Mouse (Mus musculus) splenic B cell, adult 2 months (primary cell): ENCODE results near the gene Olfr851.

Experiments
- DNase-seq: peaks from one replicate; pipeline ENCODE4 v3.0.0-alpha.2; 2011; ENCODE audit warnings: low read depth, low spot score
- H3K27me3 ChIP-seq: 2 replicates; pipeline ENCODE4 v1.6.1; 2012; ENCODE audit warnings: mild to moderate bottlenecking, low read length, moderate library complexity, mixed read lengths; ENCODE audit not compliant: control insufficient read depth, poor library complexity, insufficient read depth, severe bottlenecking
- H3K36me3 ChIP-seq: 2 replicates; pipeline ENCODE4 v1.6.1; 2012; ENCODE audit warnings: mild to moderate bottlenecking, low read length, moderate library complexity, mixed read lengths; ENCODE audit not compliant: control insufficient read depth, poor library complexity, insufficient read depth, severe bottlenecking

Olfr851 gene

GRCm38 (mm10) chr9:19492995-19493394, at the start of gene Olfr851:
Gene Olfr851 (plus strand): TSS chr9:19493295.
- Histone ChIP-seq H3K27me3 (no peaks in the 10 kb centered on the region), H3K36me3 (no peaks in the 10 kb centered on the region)
- DNase-seq: no peak

- no peaks in the 10 kb centered on the region for H3K36me3 ChIP-seq
- no peak for DNase-seq
- no peaks in the 10 kb centered on the region for H3K27me3 ChIP-seq
Observed at GRCm38 (mm10) chr9:19478148-19478547, 14.9 kb upstream of the Olfr851 start, which contains the start of gene Olfr850. Gene Olfr850 (minus strand): TSS chr9:19478248.

DNA sequence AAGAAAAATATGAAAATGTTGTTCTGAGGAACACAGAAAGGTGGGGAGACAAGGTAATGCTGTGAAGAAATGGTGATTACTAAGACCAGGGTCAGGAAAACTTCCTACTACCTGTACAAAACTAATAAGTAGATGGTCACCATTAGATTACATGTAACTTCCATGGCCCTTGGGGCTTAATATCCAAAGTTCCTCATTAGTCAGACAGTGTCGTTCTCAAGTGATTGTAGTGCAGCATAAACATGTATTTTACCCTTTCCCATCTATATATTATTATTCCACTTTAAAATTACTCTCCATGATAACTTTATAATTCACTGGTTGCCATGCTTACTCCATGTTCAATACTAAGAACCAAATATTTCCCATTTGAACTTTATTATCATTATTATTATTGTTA, 47.9 kb downstream of the Olfr851 start, which contains the start of gene Olfr853:
TSS of gene Olfr853 (minus strand) at position 101 of the 400 bp plus-strand sequence.
- no peak for DNase-seq
- Histone ChIP-seq H3K36me3 (no peaks in the 10 kb centered on the region), H3K27me3 (no peaks in the 10 kb centered on the region)
